Mouse (Mus musculus): Measurements from ENCODE around the gene Rnf6.

Gene Rnf6

DNA sequence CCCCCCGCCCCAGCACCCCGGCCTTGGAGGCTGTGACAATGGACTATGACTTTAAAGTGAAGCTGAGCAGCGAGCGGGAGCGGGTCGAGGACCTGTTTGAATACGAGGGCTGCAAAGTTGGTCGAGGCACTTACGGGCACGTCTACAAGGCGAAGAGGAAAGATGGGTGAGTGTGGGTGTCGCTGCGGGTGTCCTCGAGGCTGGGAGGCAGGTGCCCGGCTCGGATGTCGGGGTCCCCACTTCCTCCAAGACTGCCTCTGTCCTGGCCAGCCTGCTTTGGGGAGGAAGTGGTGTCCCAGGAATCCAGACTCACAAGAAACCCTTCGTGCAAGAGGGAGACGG lies 10.3 kb upstream of the Rnf6 start:
- in situ Hi-C loops (cut with MboI; ENCODE audit: unreplicated experiment in 2 of 2) = loop anchor here in 1 of 2 experiments (10.0 kb wide), 2 partner anchors 63 to 1267 kb away; partner anchors contain the start of gene Smurf1

DNA sequence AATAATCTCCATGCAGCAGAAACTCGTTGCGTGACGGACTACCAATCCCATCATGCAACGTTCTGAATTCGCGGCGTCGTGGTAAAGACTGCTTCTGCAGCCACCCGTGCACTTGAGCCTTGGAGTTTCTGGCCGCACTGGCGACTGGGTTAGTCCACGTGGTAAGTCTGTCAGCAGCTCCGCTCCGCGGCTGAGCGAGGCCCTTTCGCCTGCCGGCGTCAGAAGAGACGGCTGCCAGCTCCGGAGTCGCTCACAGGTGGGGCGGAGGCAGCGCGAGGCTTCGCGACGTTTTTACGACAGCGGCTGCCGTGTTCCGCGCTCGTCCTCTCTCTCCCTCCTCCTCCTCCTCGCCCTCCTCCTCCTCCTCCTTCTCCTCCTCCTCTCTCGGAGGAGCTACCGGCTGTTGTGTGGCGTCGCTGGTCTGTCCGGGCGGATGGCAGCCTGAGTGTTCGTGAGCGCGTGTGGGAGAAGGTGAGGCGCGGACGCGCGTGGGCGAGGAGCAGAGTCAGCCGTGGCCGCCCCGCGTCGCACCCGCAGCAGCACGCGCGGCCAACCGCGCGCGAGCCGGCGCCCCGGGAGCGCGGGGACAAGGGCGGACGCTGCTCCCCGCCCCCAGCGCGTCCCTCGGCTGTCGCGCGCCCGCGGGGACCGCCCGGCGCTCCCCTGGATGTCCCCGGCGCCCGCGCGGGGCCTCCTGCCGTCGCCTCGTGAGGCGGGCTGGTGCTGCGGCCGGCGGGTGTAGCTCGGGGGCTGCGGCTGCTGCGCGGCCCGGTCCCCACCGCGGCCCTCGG lies 9.7 kb upstream of the Rnf6 start, which contains the start of gene Cdk8:
Gene Cdk8 (plus strand): TSS at position 367 of the 791 bp plus-strand sequence.
- in situ Hi-C loops (cut with MboI; ENCODE audit: unreplicated experiment in 2 of 2) = loop anchor here in 1 of 2 experiments (10.0 kb wide), 2 partner anchors 64 to 1266 kb away; partner anchors contain the start of gene Smurf1

DNA sequence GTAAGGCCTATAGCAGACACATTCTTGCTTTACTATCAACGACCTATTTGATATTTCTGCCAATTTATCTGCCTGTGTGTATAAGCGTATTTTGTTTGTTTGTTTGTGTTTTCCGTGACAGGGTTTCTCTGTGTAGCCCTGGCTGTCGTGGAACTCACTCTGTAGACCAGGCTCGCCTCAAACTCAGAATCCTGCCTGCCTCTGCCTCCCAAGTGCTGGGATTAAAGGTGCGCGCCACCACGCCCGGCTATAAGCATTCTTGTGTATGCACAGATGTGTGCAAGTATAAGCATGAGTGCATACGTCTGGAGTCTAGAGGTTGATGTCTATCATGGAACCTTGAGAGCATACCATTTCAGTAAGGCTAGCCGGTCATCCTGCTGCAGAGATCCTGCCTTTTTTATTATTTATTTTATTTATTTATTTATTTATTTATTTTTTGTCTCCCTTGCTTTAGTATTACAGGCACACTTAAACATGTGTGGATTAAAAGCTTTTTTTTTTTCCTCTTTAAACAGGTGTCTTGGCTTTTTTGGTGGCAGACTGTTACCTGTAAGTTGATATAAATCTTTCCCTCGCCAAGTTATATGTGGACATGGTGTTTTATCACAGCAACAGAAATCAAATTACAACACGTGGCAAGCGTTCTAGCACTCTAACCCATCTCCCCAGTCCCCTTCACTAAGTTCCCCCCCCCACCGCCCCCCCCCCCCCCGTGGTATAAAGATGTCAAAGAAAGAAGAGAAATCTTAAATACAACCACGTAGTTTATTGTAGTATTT lies 8.7 kb upstream of the Rnf6 start:
- in situ Hi-C loops (cut with MboI; ENCODE audit: unreplicated experiment in 2 of 2) = loop anchor here in 1 of 2 experiments (10.0 kb wide), 2 partner anchors 65 to 1265 kb away; partner anchors contain the start of gene Smurf1

DNA sequence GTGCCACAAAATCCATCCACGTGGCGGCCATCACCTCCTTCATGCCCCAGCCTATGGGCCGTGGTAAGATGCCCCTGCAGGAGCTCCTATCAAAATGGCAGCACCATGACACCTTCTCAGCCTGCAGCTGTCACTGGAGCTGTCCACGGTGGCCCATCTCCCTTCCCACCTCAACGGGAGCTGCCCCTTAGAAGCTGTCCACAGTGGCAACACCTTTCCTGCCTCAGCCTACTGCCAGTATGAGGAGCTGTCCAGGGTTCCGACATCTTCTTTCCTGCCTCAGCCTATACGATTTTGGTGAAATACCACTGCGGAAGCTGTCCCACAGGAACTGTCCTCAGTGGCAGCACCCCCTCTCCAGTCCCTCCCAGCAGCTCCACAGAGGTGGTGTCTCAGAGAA lies 6.1 kb upstream of the Rnf6 start:
- in situ Hi-C loops (cut with MboI; ENCODE audit: unreplicated experiment in 2 of 2) = no loop called here

DNA sequence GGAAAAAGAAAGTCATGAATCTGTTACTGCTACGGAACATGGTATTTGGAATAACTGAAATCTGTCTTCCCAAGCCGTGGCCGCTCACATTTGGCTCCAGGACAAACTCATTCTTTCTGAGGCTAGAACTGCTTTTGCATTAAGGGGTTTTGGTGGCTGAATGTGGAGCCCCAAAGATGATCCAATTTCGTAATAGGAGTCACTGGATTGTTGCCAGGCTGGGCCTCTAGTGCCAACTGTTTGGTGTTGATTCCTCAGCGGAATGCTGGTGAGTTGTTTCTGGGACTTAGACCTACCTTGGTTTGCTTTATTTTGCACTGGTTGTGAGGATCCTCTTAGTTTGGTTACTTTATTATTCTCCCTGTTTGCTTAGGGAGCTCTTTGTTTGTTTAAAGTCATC lies 2.4 kb upstream of the Rnf6 start:
- in situ Hi-C loops (cut with MboI; ENCODE audit: unreplicated experiment in 2 of 2) = loop anchor here (25.0 kb wide), 4 partner anchors 839 to 1664 kb away; partner anchors contain the start of genes Slc46a3 (in 2 of the 2), Arpc1b (in 1 of the 2) and Zfp655 (in 1 of the 2)

DNA sequence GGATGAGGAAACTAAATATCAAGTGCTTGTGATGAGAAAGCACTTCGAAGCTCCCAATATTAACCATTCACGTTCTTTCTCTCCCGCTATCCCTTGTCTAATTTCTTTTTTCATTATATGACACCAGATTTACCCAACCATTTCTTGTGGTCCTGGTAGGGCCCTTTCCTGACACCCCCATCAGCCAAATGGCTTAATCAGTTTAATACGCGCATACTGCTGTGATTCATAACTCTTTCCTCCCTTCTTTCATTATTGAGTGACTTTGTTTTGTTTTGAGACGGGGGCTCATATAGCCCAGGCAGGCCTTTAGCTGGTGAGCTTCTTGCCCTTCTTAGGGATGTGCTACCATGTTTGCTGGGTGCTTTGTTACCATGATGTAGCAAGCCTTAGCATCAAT lies 367 bp upstream of the Rnf6 start:
- in situ Hi-C loops (cut with MboI; ENCODE audit: unreplicated experiment in 2 of 2) = loop anchor here (25.0 kb wide), 4 partner anchors 841 to 1666 kb away; partner anchors contain the start of genes Slc46a3 (in 2 of the 2), Arpc1b (in 1 of the 2) and Zfp655 (in 1 of the 2)

DNA sequence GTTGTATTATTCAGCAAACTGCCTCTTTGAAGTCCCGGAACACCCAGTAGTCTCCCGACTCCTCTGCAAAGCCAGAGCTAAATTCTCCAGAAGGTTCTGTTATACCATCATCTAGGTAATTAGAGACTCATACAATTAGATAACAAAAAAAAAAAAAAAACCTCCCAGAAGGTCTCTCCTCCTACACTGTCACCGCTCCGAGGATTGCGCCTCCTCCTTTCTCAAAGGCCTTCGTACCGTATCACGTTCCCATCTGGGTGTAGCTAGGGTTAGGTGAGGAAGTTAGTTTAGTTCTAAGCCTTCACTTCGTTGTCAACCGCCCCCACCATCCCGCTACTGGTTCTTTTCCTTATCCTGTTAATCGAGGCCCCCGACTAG lies 865 bp downstream of the Rnf6 start:
- in situ Hi-C loops (cut with MboI; ENCODE audit: unreplicated experiment in 2 of 2) = loop anchor here (25.0 kb wide), 4 partner anchors 842 to 1667 kb away; partner anchors contain the start of genes Slc46a3 (in 2 of the 2), Arpc1b (in 1 of the 2) and Zfp655 (in 1 of the 2)

DNA sequence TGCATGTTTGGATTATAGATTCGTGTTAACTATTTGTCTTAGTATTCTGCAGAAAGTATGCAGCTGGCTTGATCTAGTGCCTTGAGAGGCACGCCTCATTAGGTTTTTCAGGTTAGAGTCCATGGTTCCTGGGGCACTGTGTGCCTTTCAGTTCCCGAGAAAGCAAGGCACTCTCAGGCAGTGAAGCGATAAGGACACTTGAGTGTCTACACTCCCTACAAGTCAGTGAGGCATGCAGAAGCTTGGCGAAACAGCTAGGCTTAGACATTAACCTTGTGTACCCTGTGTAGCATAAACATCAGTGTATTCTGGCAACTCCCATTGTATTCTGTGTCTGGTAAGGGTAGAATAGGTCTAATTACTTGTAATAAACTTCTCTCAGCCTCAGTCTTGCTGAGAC lies 15.8 kb downstream of the Rnf6 start:
- in situ Hi-C loops (cut with MboI; ENCODE audit: unreplicated experiment in 2 of 2) = loop anchor here (5.0 to 25.0 kb wide), 5 partner anchors 97 to 1682 kb away; partner anchors contain the start of genes Slc46a3 (in 2 of the 2), Arpc1b (in 1 of the 2) and Zfp655 (in 1 of the 2)

DNA sequence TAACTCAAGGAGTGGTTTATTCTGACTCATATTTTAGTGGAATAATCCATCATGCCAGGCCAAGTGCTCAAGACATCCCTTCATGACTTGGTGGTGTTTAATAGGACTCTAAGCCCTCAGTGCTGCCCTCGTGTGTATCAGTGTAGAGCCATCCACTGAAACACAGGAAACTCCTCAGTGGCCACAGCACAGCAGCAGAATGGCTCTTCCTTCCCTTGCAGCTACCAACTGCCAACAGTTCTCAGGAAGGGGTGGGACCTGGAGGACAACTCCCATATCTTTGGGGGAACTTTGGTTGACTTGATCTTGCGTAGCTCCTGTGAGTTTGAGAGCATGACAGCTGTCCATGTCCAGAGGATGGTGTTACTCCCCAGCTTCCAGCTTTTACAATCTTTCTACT lies 17.4 kb downstream of the Rnf6 start:
- in situ Hi-C loops (cut with MboI; ENCODE audit: unreplicated experiment in 2 of 2) = loop anchor here (25.0 kb wide), 4 partner anchors 858 to 1683 kb away; partner anchors contain the start of genes Slc46a3 (in 2 of the 2), Arpc1b (in 1 of the 2) and Zfp655 (in 1 of the 2)

DNA sequence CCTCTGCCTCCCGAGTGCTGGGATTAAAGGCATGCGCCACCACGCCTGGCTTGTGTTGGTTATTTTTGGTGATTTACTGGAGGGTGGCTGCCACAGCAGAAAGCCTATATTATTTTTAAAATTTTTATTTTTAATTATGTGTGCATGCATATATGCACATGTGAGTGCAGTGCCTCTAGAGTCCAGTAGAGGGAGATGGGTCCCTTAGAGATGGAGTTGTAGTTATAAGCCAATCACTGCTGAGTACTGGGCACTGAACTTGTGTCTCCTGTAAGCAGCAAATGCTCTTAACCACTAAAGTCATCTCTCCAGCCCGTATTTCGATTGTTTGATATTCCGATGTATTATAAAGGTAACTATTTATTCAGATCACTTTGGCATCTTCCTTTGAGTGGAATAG lies 20.8 kb downstream of the Rnf6 start:
- in situ Hi-C loops (cut with MboI; ENCODE audit: unreplicated experiment in 2 of 2) = loop anchor here (25.0 kb wide), 4 partner anchors 862 to 1687 kb away; partner anchors contain the start of genes Slc46a3 (in 2 of the 2), Arpc1b (in 1 of the 2) and Zfp655 (in 1 of the 2)

DNA sequence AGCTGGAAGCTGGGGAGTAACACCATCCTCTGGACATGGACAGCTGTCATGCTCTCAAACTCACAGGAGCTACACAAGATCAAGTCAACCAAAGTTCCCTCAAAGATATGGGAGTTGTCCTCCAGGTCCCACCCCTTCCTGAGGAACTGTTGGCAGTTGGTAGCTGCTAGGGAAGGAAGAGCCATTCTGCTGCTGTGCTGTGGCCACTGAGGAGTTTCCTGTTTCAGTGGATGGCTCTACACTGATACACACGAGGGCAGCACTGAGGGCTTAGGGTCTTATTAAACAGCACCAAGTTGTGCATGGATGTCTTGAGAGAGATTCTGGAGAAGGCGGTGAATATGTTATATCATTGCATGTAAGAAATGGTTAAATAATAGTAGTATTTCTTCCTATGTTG lies 21.8 kb downstream of the Rnf6 start:
- in situ Hi-C loops (cut with MboI; ENCODE audit: unreplicated experiment in 2 of 2) = loop anchor here (25.0 kb wide), 1 partner anchor 1113 kb away; the partner anchor contains the start of genes Cdx2 (in 2 of the 2) and Urad (in 2 of the 2)

DNA sequence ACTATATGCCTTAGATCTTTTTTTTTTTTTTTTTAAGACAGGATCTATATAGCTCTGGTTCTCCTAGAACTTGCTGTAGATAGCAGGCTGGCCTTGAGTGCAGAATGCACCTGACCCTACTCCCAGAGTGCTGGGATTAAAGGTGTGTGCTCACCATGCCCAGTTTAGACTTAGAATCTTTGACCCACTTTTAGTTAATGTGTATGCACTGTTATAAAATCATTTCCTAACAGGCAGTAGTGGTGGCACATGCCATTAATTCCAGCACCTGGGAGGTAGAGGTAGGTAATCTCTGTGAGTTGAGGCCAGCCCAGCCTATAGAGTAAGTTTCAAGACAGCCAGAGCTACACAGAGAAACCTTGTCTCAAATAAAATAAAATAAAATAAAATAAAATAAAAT lies 22.3 kb downstream of the Rnf6 start:
- in situ Hi-C loops (cut with MboI; ENCODE audit: unreplicated experiment in 2 of 2) = loop anchor here (25.0 kb wide), 1 partner anchor 1113 kb away; the partner anchor contains the start of genes Cdx2 (in 2 of the 2) and Urad (in 2 of the 2)

DNA sequence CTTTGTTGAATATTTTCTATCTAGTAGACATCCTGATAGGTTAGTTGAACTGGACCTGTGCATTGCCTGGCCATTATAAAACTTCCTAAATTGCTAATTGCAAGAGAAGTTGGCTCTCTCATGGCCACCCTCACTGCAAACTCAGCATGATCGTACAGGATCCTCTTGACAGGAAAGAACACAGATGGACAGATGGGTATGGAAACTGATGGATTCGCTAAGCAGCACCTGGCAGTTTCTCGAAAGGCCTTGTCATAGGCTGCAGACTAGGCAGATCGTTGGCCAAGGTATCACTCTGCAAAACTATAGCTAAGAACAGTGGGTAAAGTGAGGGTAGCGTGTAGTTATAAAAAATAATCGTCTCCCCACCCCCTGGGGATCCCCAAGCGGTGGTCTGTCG lies 28.0 kb downstream of the Rnf6 start:
- in situ Hi-C loops (cut with MboI; ENCODE audit: unreplicated experiment in 2 of 2) = loop anchor here (5.0 to 25.0 kb wide), 2 partner anchors 224 to 1119 kb away; partner anchors contain the start of genes Cdx2 (in 2 of the 2) and Urad (in 2 of the 2)

DNA sequence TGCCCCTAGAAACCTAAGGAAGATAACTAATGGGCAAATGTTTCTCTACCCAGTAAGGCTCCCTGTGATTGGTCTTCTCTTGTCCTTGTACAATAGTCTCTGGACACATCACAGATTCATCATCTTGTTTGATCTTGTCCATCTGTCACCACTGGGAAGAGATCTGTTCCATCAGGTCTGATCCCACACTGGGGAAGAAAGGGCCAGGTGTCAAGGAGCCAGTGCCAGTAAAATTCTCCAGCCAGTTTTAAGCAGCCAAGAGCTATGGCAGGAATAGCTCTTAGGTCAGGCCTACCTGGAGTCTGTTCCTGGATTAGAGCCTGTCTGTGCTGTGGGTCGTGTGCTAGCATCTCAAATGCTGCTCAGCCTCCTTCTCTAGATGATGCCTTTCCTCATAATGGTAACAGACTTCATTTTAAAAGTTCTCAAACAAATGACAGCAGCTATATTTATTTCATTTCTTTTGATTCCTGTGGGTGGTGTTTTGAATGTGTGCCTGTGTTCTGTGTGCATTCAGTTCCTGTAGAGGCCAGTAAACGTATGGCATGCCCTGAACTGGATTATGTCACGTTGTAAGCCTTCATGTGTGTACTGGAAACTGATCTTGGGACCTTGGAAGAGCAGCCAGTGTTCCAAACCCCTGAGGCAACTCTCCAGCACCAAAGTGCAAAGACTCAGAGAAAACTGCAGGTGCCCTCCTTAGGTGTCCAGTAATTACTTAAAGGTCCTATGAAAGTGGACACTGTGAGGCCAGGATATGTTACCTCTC lies 30.7 kb downstream of the Rnf6 start:
- in situ Hi-C loops (cut with MboI; ENCODE audit: unreplicated experiment in 2 of 2) = loop anchor here (5.0 to 25.0 kb wide), 2 partner anchors 227 to 1122 kb away; partner anchors contain the start of genes Cdx2 (in 2 of the 2) and Urad (in 2 of the 2)

DNA sequence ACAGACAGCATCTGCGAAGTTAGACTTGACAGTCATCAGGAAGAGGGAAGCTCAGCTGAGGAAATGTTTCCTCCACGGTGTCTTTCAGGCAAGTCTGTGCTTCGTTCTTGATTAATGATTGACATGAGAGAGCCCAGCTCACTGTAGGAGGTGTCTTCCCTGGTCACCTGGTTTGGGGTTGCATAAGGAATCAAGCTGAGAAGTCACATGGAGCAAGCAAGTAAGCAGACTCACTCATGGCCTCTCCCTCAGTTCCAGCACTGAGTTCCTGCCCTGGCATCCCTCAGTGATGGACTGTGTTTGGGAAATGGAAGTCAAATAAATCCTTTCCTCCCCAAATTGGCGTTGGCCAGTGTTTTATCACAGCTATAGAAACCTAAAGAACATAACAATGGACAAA lies 31.3 kb downstream of the Rnf6 start:
- in situ Hi-C loops (cut with MboI; ENCODE audit: unreplicated experiment in 2 of 2) = loop anchor here (5.0 to 25.0 kb wide), 2 partner anchors 227 to 1122 kb away; partner anchors contain the start of genes Cdx2 (in 2 of the 2) and Urad (in 2 of the 2)

DNA sequence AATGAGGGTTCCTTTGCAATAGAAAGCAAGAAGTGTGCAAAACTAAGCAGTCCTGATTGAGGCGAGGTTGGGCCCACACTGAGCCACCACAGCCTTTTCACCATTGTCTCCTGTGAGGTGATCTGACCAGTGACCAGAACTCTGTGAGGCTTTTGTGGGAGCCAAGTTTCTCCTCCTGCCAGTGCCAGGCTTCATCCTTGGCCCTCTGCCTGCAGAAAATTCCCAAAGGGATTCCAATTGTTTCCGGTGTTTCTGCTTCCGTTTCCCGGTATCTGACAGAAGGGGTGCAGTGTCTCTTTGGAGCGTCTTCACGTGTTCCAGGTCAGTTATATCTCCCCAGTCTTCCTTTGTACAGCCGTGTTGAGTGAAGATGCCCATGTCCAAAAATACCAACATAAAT lies 32.6 kb downstream of the Rnf6 start:
- in situ Hi-C loops (cut with MboI; ENCODE audit: unreplicated experiment in 2 of 2) = loop anchor here (5.0 to 25.0 kb wide), 4 partner anchors 114 to 1124 kb away; partner anchors contain the start of genes Cdx2 (in 2 of the 2) and Urad (in 2 of the 2)

DNA sequence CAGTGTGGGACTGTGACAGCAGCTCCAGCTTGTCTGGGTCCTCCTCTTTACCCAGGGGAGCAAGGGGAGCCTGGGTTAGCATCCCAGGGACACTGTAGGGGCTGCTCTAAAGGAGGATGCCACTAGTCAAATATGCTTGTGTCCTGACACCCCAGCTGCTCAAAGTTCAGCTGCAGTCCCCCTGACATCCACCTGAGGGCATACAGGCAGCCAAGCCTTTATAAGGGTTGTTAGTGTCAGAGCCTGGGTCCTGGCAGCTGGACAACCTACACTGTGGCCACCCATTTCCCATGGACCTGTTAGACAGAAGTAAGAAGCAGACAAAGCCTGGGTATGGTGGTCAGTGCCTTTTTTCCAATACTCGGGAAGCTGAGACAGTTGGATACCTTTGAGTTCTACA lies 33.2 kb downstream of the Rnf6 start:
- in situ Hi-C loops (cut with MboI; ENCODE audit: unreplicated experiment in 2 of 2) = loop anchor here (5.0 to 25.0 kb wide), 4 partner anchors 114 to 1124 kb away; partner anchors contain the start of genes Cdx2 (in 2 of the 2) and Urad (in 2 of the 2)

DNA sequence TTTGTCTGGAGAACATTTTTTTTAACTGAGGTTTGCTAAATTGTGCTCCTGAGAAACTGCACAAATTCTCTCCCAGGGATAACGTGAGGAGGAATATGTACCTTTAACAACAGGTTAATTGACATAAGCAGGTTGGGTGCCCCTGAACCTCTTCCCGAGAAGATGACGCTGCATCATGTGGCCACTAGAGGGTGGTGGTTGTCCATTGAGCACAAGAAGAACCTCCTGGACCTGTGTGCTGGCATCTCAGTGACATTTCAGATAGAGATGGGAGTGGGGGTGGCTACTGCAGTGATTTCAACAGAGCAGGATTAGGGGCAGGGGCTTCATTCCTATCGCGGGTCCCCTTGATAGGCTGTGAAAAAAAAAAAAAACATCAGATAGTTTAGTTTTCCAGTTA lies 33.9 kb downstream of the Rnf6 start:
- in situ Hi-C loops (cut with MboI; ENCODE audit: unreplicated experiment in 2 of 2) = loop anchor here (5.0 to 25.0 kb wide), 4 partner anchors 115 to 1125 kb away; partner anchors contain the start of genes Cdx2 (in 2 of the 2) and Urad (in 2 of the 2)

DNA sequence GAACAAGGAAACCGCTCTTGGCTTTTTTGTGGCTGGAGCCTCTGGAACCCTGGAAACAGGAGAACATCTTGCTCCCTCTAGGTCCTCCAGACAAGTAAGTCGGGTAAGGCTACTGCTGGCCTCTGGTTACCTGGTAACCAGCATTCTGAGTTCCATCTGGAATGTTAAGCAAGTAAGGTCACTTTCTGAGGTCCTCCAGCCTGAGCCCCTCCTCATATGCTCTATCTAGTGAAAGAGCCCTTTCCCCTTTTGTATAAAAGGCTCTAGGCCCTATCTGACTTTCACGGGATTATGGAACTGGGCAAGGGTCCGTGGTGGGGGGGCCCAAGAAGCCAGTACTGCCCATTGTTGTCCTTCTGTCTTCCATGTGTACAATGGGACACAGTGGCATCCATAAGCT lies 36.2 kb downstream of the Rnf6 start, which contains the start of gene 1700001J03Rik:
Gene 1700001J03Rik (minus strand): TSS at position 101 of the 400 bp plus-strand sequence.
- in situ Hi-C loops (cut with MboI; ENCODE audit: unreplicated experiment in 2 of 2) = loop anchor here (5.0 to 25.0 kb wide), 4 partner anchors 117 to 1127 kb away; partner anchors contain the start of genes Cdx2 (in 2 of the 2) and Urad (in 2 of the 2)

All from v-Abl transformed pro-B cells (cell line).